Mouse (Mus musculus) CH12.LX (cell line): ENCODE measurements at regions not wholly inside any gene's neighbourhood (a gene's known extent, or its start where the extent isn't known, plus 50 kb on each side); places are given as distances from the start of the nearest gene placed in this dataset.

Source experiments
- DNase-seq: peaks from one replicate; pipeline ENCODE4 v3.0.0-alpha.2; 2013; ENCODE audit errors: extremely low read depth
- H3K27ac ChIP-seq: 2 replicates; pipeline ENCODE4 v1.5.1; 2012; ENCODE audit warnings: low read depth, mild to moderate bottlenecking, control low read depth, moderate library complexity; ENCODE audit not compliant: insufficient read depth
- H3K27me3 ChIP-seq: replicated peaks from 2 replicates; pipeline ENCODE3; 2012; ENCODE audit warnings: inconsistent platforms
- H3K36me3 ChIP-seq, 2 experiments: replicated peaks in 1 of 2; 2 replicates each; pipeline versions ENCODE3 to v1.6.1; 2012; ENCODE audit warnings: inconsistent platforms in 1 of 2, low read length in 1 of 2, mild to moderate bottlenecking in 1 of 2, mixed read lengths in 1 of 2, moderate library complexity in 1 of 2; ENCODE audit not compliant: control insufficient read depth in 1 of 2, insufficient read depth in 1 of 2
- H3K4me1 ChIP-seq, 2 experiments: 2 replicates each; pipeline ENCODE4 v1.6.1; 2012; ENCODE audit warnings: inconsistent platforms in 1 of 2, moderate library complexity in 1 of 2; ENCODE audit not compliant: insufficient read depth in 2 of 2, control insufficient read depth in 1 of 2
- H3K4me2 ChIP-seq: 2 replicates; pipeline ENCODE4 v1.6.1; 2012; ENCODE audit warnings: low read depth, mild to moderate bottlenecking, control low read depth; ENCODE audit not compliant: poor library complexity, insufficient read depth, severe bottlenecking
- H3K4me3 ChIP-seq, 3 experiments: fragments of 150-350 bp in 1 of 3; sonication (generic) in 1 of 3; replicated peaks in 1 of 3; 2 replicates each; pipeline versions ENCODE3 to v1.5.1; 2011 to 2012; ENCODE audit warnings: low read depth in 2 of 3, low read length in 2 of 3, mild to moderate bottlenecking in 2 of 3, moderate library complexity in 2 of 3, control low read depth in 1 of 3, improper control_type of control experiment in 1 of 3, inconsistent platforms in 1 of 3, mixed read lengths in 1 of 3; ENCODE audit not compliant: poor library complexity in 1 of 3
- H3K79me2 ChIP-seq: replicated peaks from 2 replicates; pipeline ENCODE4 v1.6.1; 2012; ENCODE audit warnings: mild to moderate bottlenecking, moderate library complexity; ENCODE audit not compliant: control insufficient read depth, poor library complexity, insufficient read depth, severe bottlenecking; ENCODE audit errors: extremely low read depth
- H3K9ac ChIP-seq: 2 replicates; pipeline ENCODE4 v1.6.1; 2012; ENCODE audit warnings: low read depth, mild to moderate bottlenecking, control low read depth, moderate library complexity; ENCODE audit not compliant: insufficient read depth
- H3K9me3 ChIP-seq: replicated peaks from 2 replicates; pipeline ENCODE3; 2012; ENCODE audit warnings: low read length, inconsistent platforms, mixed read lengths
- BHLHE40 ChIP-seq: IDR thresholded peaks from 2 replicates; pipeline ENCODE4 v1.6.1; 2011; ENCODE audit warnings: mild to moderate bottlenecking, low read depth, low read length, improper control_type of control experiment
- CHD1 ChIP-seq: IDR thresholded peaks from 2 replicates; pipeline ENCODE4 v1.6.1; 2012; ENCODE audit warnings: low read depth, low read length, improper control_type of control experiment, inconsistent platforms
- CHD2 ChIP-seq: IDR thresholded peaks from 2 replicates; pipeline ENCODE4 v1.6.1; 2011; ENCODE audit warnings: low read length, improper control_type of control experiment
- CTCF ChIP-seq, 2 experiments: IDR thresholded peaks in 1 of 2; conservative IDR thresholded peaks in 1 of 2; 2 replicates each; pipeline ENCODE4 v1.5.1; 2011 to 2012; ENCODE audit warnings: low read depth in 2 of 2, low read length in 2 of 2, improper control_type of control experiment in 1 of 2, inconsistent platforms in 1 of 2, mild to moderate bottlenecking in 1 of 2, moderate library complexity in 1 of 2
- ELF1 ChIP-seq: IDR thresholded peaks from 2 replicates; pipeline ENCODE4 v1.6.1; 2014; ENCODE audit warnings: low read depth, mild to moderate bottlenecking, inconsistent platforms, low read length, improper control_type of control experiment
- EP300 ChIP-seq: IDR thresholded peaks from 2 replicates; pipeline ENCODE4 v1.6.1; 2011; ENCODE audit warnings: low read length, improper control_type of control experiment
- ETS1 ChIP-seq: conservative IDR thresholded peaks from 2 replicates; pipeline ENCODE4 v1.6.1; 2012; ENCODE audit warnings: low read depth, mild to moderate bottlenecking, inconsistent platforms, low read length, improper control_type of control experiment, moderate library complexity
- HCFC1 ChIP-seq: IDR thresholded peaks from 2 replicates; pipeline ENCODE4 v1.6.1; 2012; ENCODE audit warnings: low read depth, mild to moderate bottlenecking, inconsistent platforms, low read length, improper control_type of control experiment
- IRF4 ChIP-seq: IDR thresholded peaks from 2 replicates; pipeline ENCODE4 v1.6.1; 2014; ENCODE audit warnings: low read depth, mild to moderate bottlenecking, inconsistent platforms, low read length, improper control_type of control experiment
- JUN ChIP-seq: IDR thresholded peaks from 2 replicates; pipeline ENCODE4 v1.6.1; 2011; ENCODE audit warnings: low read depth, mild to moderate bottlenecking, low read length, improper control_type of control experiment, moderate library complexity; ENCODE audit not compliant: insufficient read depth
- JUND ChIP-seq: conservative IDR thresholded peaks from 2 replicates; pipeline ENCODE4 v1.6.1; 2011; ENCODE audit warnings: low read depth, low read length, improper control_type of control experiment
- KAT2A ChIP-seq: IDR thresholded peaks from 2 replicates; pipeline ENCODE4 v1.6.1; 2012; ENCODE audit warnings: low read length, improper control_type of control experiment, inconsistent platforms; ENCODE audit not compliant: insufficient replicate concordance
- MAFK ChIP-seq: IDR thresholded peaks from 2 replicates; pipeline ENCODE4 v1.6.1; 2011; ENCODE audit warnings: low read length, improper control_type of control experiment; ENCODE audit not compliant: insufficient replicate concordance
- MAX ChIP-seq: IDR thresholded peaks from 2 replicates; pipeline ENCODE4 v1.6.1; 2011; ENCODE audit warnings: low read length, improper control_type of control experiment
- MAZ ChIP-seq: IDR thresholded peaks from 2 replicates; pipeline ENCODE4 v1.6.1; 2012; ENCODE audit warnings: low read depth, mild to moderate bottlenecking, inconsistent platforms, low read length, improper control_type of control experiment, moderate library complexity
- MEF2A ChIP-seq: IDR thresholded peaks from 2 replicates; pipeline ENCODE4 v1.6.1; 2014; ENCODE audit warnings: low read depth, mild to moderate bottlenecking, inconsistent platforms, low read length, improper control_type of control experiment, borderline replicate concordance
- MXI1 ChIP-seq: IDR thresholded peaks from 2 replicates; pipeline ENCODE4 v1.6.1; 2011; ENCODE audit warnings: mild to moderate bottlenecking, low read depth, low read length, improper control_type of control experiment
- MYC ChIP-seq: IDR thresholded peaks from 2 replicates; pipeline ENCODE4 v1.6.1; 2011; ENCODE audit warnings: low read depth, mild to moderate bottlenecking, improper control_type of control experiment, low read length
- NRF1 ChIP-seq: IDR thresholded peaks from 2 replicates; pipeline ENCODE4 v1.6.1; 2014; ENCODE audit warnings: low read depth, mild to moderate bottlenecking, inconsistent platforms, low read length, improper control_type of control experiment, moderate library complexity
- PAX5 ChIP-seq: IDR thresholded peaks from 2 replicates; pipeline ENCODE4 v1.6.1; 2012; ENCODE audit warnings: low read length, inconsistent platforms, mixed read lengths
- POLR2A ChIP-seq: IDR thresholded peaks from 2 replicates; pipeline ENCODE4 v1.6.1; 2011; ENCODE audit warnings: low read depth, mild to moderate bottlenecking, improper control_type of control experiment, low read length
- POLR2AphosphoS2 ChIP-seq: IDR thresholded peaks from 2 replicates; pipeline ENCODE4 v1.6.1; 2011; ENCODE audit warnings: low read depth, low read length, improper control_type of control experiment
- RAD21 ChIP-seq: IDR thresholded peaks from 2 replicates; pipeline ENCODE4 v1.6.1; 2011; ENCODE audit warnings: low read depth, mild to moderate bottlenecking, low read length, improper control_type of control experiment, moderate library complexity
- RCOR1 ChIP-seq: conservative IDR thresholded peaks from 2 replicates; pipeline ENCODE4 v1.6.1; 2012; ENCODE audit warnings: low read depth, mild to moderate bottlenecking, inconsistent platforms, low read length, improper control_type of control experiment
- SIN3A ChIP-seq: IDR thresholded peaks from 2 replicates; pipeline ENCODE4 v1.6.1; 2012; ENCODE audit warnings: low read length, improper control_type of control experiment, inconsistent platforms
- SMC3 ChIP-seq: IDR thresholded peaks from 2 replicates; pipeline ENCODE4 v1.6.1; 2011; ENCODE audit warnings: low read depth, low read length, improper control_type of control experiment
- TBP ChIP-seq: conservative IDR thresholded peaks from 2 replicates; pipeline ENCODE4 v1.6.1; 2011; ENCODE audit warnings: low read depth, low read length, improper control_type of control experiment
- TCF12 ChIP-seq: IDR thresholded peaks from 2 replicates; pipeline ENCODE4 v1.6.1; 2014; ENCODE audit warnings: low read depth, mild to moderate bottlenecking, inconsistent platforms, low read length, improper control_type of control experiment
- UBTF ChIP-seq: IDR thresholded peaks from 2 replicates; pipeline ENCODE4 v1.6.1; 2012; ENCODE audit warnings: low read depth, mild to moderate bottlenecking, inconsistent platforms, low read length, improper control_type of control experiment, moderate library complexity
- USF1 ChIP-seq: IDR thresholded peaks from 2 replicates; pipeline ENCODE4 v1.6.1; 2014; ENCODE audit warnings: low read depth, mild to moderate bottlenecking, inconsistent platforms, low read length, improper control_type of control experiment
- USF2 ChIP-seq: conservative IDR thresholded peaks from 2 replicates; pipeline ENCODE4 v1.6.1; 2011; ENCODE audit warnings: low read depth, low read length, improper control_type of control experiment
- ZKSCAN1 ChIP-seq: IDR thresholded peaks from 2 replicates; pipeline ENCODE4 v1.6.1; 2012; ENCODE audit warnings: low read depth, inconsistent platforms, low read length, improper control_type of control experiment, borderline replicate concordance
- ZMIZ1 ChIP-seq: IDR thresholded peaks from 2 replicates; pipeline ENCODE4 v1.6.1; 2012; ENCODE audit warnings: low read depth, mild to moderate bottlenecking, inconsistent platforms, low read length, improper control_type of control experiment
- ZNF384 ChIP-seq: IDR thresholded peaks from 2 replicates; pipeline ENCODE4 v1.6.1; 2012; ENCODE audit warnings: low read depth, low read length, improper control_type of control experiment, inconsistent platforms
- dilution Hi-C: fragments of 300-500 bp; cut with MboI; formaldehyde crosslinking; loops from 2 replicates; pipeline ENCODE4 v1.14.3; 2020; ENCODE audit warnings: low sequenced_read_pairs; ENCODE audit not compliant: extremely low pct_unique_long_range_greater_than_20kb, extremely low pct_ligation_motif_present
- in situ Hi-C: fragments of 300-500 bp; cut with MboI; formaldehyde crosslinking; loops from 3 replicates; pipeline ENCODE4 v1.14.3; 2019; ENCODE audit warnings: low sequenced_read_pairs, low pct_ligation_motif_present, low pct_unique_long_range_greater_than_20kb, mixed read lengths

DNA sequence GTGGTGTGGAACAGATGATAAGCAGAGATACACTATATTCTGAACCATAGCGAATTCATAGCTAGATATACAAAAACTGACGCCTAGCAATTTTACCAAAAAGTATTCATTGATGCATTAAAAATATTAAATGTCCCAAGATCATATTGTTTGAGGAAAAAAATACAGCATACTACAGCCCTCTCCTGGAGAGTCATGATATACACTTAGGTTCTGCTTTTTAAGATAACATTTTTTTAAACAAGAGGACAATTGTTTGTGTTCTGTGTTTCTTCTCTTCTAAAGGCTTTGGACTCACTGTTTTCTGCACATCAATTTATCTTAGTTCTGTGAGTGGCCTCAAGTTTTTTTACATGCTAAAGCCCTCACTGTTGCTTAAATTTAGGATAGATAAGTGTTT, 102.2 kb downstream of the Ptgs2 start:
- no peaks in the 10 kb centered on the region for H3K79me2 ChIP-seq
- no peaks in the 10 kb centered on the region for H3K9me3 ChIP-seq
- in situ Hi-C loops = no loop called here
- dilution Hi-C loops = no loop called here
- H3K27me3 ChIP-seq = no peaks in the 10 kb centered on the region
- H3K36me3 ChIP-seq = no peaks in the 10 kb centered on the region
- H3K4me3 ChIP-seq = no peak overlapping the region
- no peaks in the 10 kb centered on the region for H3K4me1 ChIP-seq
- H3K4me2 ChIP-seq = no peak overlapping the region
- no peak for DNase-seq
- no peak for TF ChIP-seq KAT2A
- TF ChIP-seq MYC = no peak
- no peak for TF ChIP-seq MAZ
- TF ChIP-seq CTCF (conservative IDR thresholded peaks at IDR 0.05 in 1 of 2, IDR thresholded peaks at IDR 0.05 in 1 of 2; ENCODE audit: low read depth in 2 of 2, low read length in 2 of 2) = peak in 1 of 2 experiments; percentile 55; a peak in 2 of 4 replicates
- TF ChIP-seq HCFC1 = no peak
- TF ChIP-seq UBTF = no peak
- TF ChIP-seq JUN = no peak
- TF ChIP-seq ZNF384 = peak; percentile 60; the same call in 1 of the 2 replicates
- TF ChIP-seq ZMIZ1 = no peak
- TF ChIP-seq USF2 = no peak
- no peak for TF ChIP-seq ETS1
- TF ChIP-seq RCOR1 = no peak
- no peak for TF ChIP-seq USF1
- TF ChIP-seq SMC3 = peak; percentile 42
- TF ChIP-seq POLR2AphosphoS2 = no peak
- TF ChIP-seq MXI1 = no peak
- no peak for TF ChIP-seq MAFK
- no peak for TF ChIP-seq JUND
- no peak for TF ChIP-seq MEF2A
- no peak for TF ChIP-seq EP300
- TF ChIP-seq MAX = no peak
- no peak for TF ChIP-seq SIN3A
- no peak for TF ChIP-seq PAX5
- no peak for TF ChIP-seq IRF4
- TF ChIP-seq CHD1 = no peak
- no peak for TF ChIP-seq ELF1
- peak; percentile 54 for TF ChIP-seq RAD21
- TF ChIP-seq POLR2A = no peak
- TF ChIP-seq BHLHE40 = no peak
- TF ChIP-seq TBP = no peak
- no peak for TF ChIP-seq CHD2
- TF ChIP-seq ZKSCAN1 = no peak
- TF ChIP-seq NRF1 = no peak
- no peak for TF ChIP-seq TCF12
- no peak overlapping the region for H3K27ac ChIP-seq
- H3K9ac ChIP-seq = no peak overlapping the region
